Mouse (Mus musculus) erythroblast, embryonic 14.5 days (primary cell): ENCODE data around the gene Rara.

Source experiments
- GATA1 ChIP-seq: IDR thresholded peaks from 2 replicates; pipeline ENCODE4 v1.6.1; 2012; ENCODE audit warnings: low read length, inconsistent platforms, mixed read lengths
- TAL1 ChIP-seq: IDR thresholded peaks from 3 replicates; pipeline ENCODE4 v1.6.1; 2012; ENCODE audit warnings: low read length, inconsistent platforms, mixed read lengths

- TF ChIP-seq GATA1 (no peak), TAL1 (no peak)
Observed at GRCm38 (mm10) chr11:99006788-99007187, 79.2 kb downstream of the Rara start.
